Mouse (Mus musculus): ENCODE data around the gene Rnft2. TPM values are rescaled to one million over a fixed set of nuclear protein-coding genes. Genes with fewer than 3 reads are reported as not detected.
A peak's percentile ranks its signal among the peaks of the same experiment; 100 is the strongest.

Rnft2 gene
- polyA plus RNA-seq, 1 experiment from 2014 or later = 1.3 TPM

DNA sequence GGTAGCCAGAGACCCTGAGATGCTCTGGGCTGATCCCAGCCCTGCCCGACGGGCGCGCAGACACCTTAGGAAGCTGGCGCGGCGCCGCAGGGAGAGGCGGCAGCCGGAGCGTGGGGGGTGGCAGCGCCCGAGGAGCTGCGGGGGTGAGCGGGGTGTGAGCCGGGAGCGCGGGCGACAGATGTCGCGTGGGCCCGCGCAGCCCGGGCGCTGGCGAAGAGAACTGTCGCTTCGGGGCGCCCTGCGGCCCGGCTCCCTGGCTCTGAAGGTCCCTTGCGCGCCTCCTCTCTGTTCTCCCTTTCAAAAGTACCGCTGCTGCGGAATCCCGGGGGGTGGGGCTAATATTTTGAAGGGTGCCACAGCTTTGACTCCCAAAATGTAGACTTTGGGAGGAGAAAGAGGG, 73.3 kb downstream of the Rnft2 start:
- H3K4me1 ChIP-seq (ENCODE audit: control insufficient read depth, insufficient read depth, low read length) = peaks cover 23% of the 10 kb centered on the region; the same call in 1 of the 2 replicates
- peaks cover 72% of the 10 kb centered on the region for H3K27me3 ChIP-seq (ENCODE audit: control insufficient read depth, insufficient read depth, low read length)
- no peak overlapping the region for H3K27ac ChIP-seq (ENCODE audit: low read length)
- H3K4me2 ChIP-seq (ENCODE audit: low read depth, low read length) = peak overlapping the region; percentile 64
- peaks cover 6% of the 10 kb centered on the region for H3K9me3 ChIP-seq (replicated peaks; ENCODE audit: control insufficient read depth, low read length)
- H3K9ac ChIP-seq (ENCODE audit: low read length) = peak overlapping the region; percentile 43; the same call in 1 of the 2 replicates
- WGBS = under 1% methylated on average over 36 of the region's 36 CpGs
- no peaks in the 10 kb centered on the region for H3K36me3 ChIP-seq (ENCODE audit: control insufficient read depth, insufficient read depth, low read length)
- no peak for ATAC-seq (ENCODE audit: insufficient read depth, low FRiP score)
- H3K4me3 ChIP-seq (replicated peaks; ENCODE audit: low read length) = peak overlapping the region; percentile 48

- Histone ChIP-seq H3K36me3 (ENCODE audit: control insufficient read depth, insufficient read depth, low read length) (no peaks in the 10 kb centered on the region), H3K27me3 (ENCODE audit: control insufficient read depth, insufficient read depth, low read length) (peaks cover 77% of the 10 kb centered on the region), H3K27ac (ENCODE audit: low read length) (no peak overlapping the region), H3K9ac (ENCODE audit: low read length) (peak overlapping the region; percentile 43; the same call in 1 of the 2 replicates), H3K4me1 (ENCODE audit: control insufficient read depth, insufficient read depth, low read length) (peaks cover 23% of the 10 kb centered on the region; the same call in 1 of the 2 replicates), H3K4me3 (replicated peaks; ENCODE audit: low read length) (peak overlapping the region; percentile 48; the same call in 1 of the 2 replicates), H3K9me3 (replicated peaks; ENCODE audit: control insufficient read depth, low read length) (peaks cover 6% of the 10 kb centered on the region), H3K4me2 (ENCODE audit: low read depth, low read length) (peak overlapping the region; percentile 64; the same call in 1 of the 2 replicates)
- under 1% methylated on average over 25 of the region's 25 CpGs for WGBS
- ATAC-seq (ENCODE audit: insufficient read depth, low FRiP score) = no peak
These were observed 73.9 kb downstream of the Rnft2 start for GRCm38 (mm10) chr5:118170888-118171529.

GRCm38 (mm10) chr5:118169222-118170221, 75.4 kb downstream of the Rnft2 start:
- Histone ChIP-seq H3K9ac (ENCODE audit: low read length) (peak overlapping the region; percentile 60), H3K27ac (ENCODE audit: low read length) (no peak overlapping the region), H3K4me2 (ENCODE audit: low read depth, low read length) (peak overlapping the region; percentile 97), H3K27me3 (ENCODE audit: control insufficient read depth, insufficient read depth, low read length) (peaks cover 69% of the 10 kb centered on the region), H3K9me3 (replicated peaks; ENCODE audit: control insufficient read depth, low read length) (no peaks in the 10 kb centered on the region), H3K36me3 (ENCODE audit: control insufficient read depth, insufficient read depth, low read length) (no peaks in the 10 kb centered on the region), H3K4me1 (ENCODE audit: control insufficient read depth, insufficient read depth, low read length) (peaks cover 20% of the 10 kb centered on the region; the same call in 1 of the 2 replicates), H3K4me3 (replicated peaks; ENCODE audit: low read length) (peak overlapping the region; percentile 52)
- under 1% methylated on average over 112 of the region's 117 CpGs for WGBS
- ATAC-seq (ENCODE audit: insufficient read depth, low FRiP score) = no peak

- Histone ChIP-seq H3K36me3 (ENCODE audit: control insufficient read depth, insufficient read depth, low read length) (no peaks in the 10 kb centered on the region), H3K4me2 (ENCODE audit: low read depth, low read length) (no peak overlapping the region), H3K4me3 (replicated peaks; ENCODE audit: low read length) (no peak overlapping the region), H3K27me3 (ENCODE audit: control insufficient read depth, insufficient read depth, low read length) (peaks cover 52% of the 10 kb centered on the region), H3K9me3 (replicated peaks; ENCODE audit: control insufficient read depth, low read length) (no peaks in the 10 kb centered on the region), H3K9ac (ENCODE audit: low read length) (no peak overlapping the region), H3K4me1 (ENCODE audit: control insufficient read depth, insufficient read depth, low read length) (peaks cover 17% of the 10 kb centered on the region; the same call in 1 of the 2 replicates), H3K27ac (ENCODE audit: low read length) (no peak overlapping the region)
- no peak for ATAC-seq (ENCODE audit: insufficient read depth, low FRiP score)
- 69% methylated on average over 8 of the region's 8 CpGs for WGBS
These were observed 77.3 kb downstream of the Rnft2 start for GRCm38 (mm10) chr5:118167561-118167995.

- Histone ChIP-seq H3K27ac (ENCODE audit: low read length) (no peak overlapping the region), H3K9ac (ENCODE audit: low read length) (no peak overlapping the region), H3K27me3 (ENCODE audit: control insufficient read depth, insufficient read depth, low read length) (peaks cover 41% of the 10 kb centered on the region), H3K4me3 (replicated peaks; ENCODE audit: low read length) (no peak overlapping the region), H3K4me2 (ENCODE audit: low read depth, low read length) (no peak overlapping the region), H3K4me1 (ENCODE audit: control insufficient read depth, insufficient read depth, low read length) (peaks cover 5% of the 10 kb centered on the region; the same call in 1 of the 2 replicates), H3K36me3 (ENCODE audit: control insufficient read depth, insufficient read depth, low read length) (no peaks in the 10 kb centered on the region), H3K9me3 (replicated peaks; ENCODE audit: control insufficient read depth, low read length) (no peaks in the 10 kb centered on the region)
- ATAC-seq (ENCODE audit: insufficient read depth, low FRiP score) = no peak
These were observed 79.5 kb downstream of the Rnft2 start for GRCm38 (mm10) chr5:118165462-118165861.

DNA sequence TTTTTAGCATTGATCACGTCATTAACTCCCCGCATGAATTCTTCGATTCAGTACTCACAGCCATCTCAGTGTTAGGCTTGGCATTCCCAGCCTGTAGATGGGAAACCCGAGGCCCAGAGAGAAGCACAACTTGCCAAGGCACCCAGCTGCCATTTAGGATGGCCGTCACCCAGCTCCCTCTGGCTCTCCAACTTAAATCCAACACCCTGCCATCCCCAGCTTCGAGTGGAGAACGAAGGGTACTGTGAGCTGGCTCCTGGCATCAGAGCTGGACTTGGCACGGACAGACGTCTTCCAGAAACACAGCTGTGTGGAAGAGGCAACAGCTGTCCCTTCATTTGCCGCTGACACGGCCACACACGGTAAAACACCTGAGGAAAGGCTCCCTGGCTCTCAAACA, 80.3 kb downstream of the Rnft2 start, which contains the start of gene Hrk:
TSS of gene Hrk (plus strand) at position 68 of the 400 bp plus-strand sequence.
- 0 out of 2 replicates have a peak, but pooled peaks cover under 1% of the 10 kb centered on the region for H3K4me1 ChIP-seq (ENCODE audit: control insufficient read depth, insufficient read depth, low read length)
- H3K27ac ChIP-seq (ENCODE audit: low read length) = no peak within 1 kb of the TSS
- no peaks in the 10 kb centered on the region for H3K9me3 ChIP-seq (replicated peaks; ENCODE audit: control insufficient read depth, low read length)
- H3K4me3 ChIP-seq (replicated peaks; ENCODE audit: low read length) = no peak within 1 kb of the TSS
- no peak within 1 kb of the TSS for H3K9ac ChIP-seq (ENCODE audit: low read length)
- no peak for ATAC-seq (ENCODE audit: insufficient read depth, low FRiP score)
- peaks cover 37% of the 10 kb centered on the region for H3K27me3 ChIP-seq (ENCODE audit: control insufficient read depth, insufficient read depth, low read length)
- no peaks in the 10 kb centered on the region for H3K36me3 ChIP-seq (ENCODE audit: control insufficient read depth, insufficient read depth, low read length)
- 65% methylated on average over 12 of the region's 12 CpGs for WGBS
- H3K4me2 ChIP-seq (ENCODE audit: low read depth, low read length) = no peak within 1 kb of the TSS

GRCm38 (mm10) chr5:118160691-118161090, 84.2 kb downstream of the Rnft2 start:
- no peak for ATAC-seq (ENCODE audit: insufficient read depth, low FRiP score)

DNA sequence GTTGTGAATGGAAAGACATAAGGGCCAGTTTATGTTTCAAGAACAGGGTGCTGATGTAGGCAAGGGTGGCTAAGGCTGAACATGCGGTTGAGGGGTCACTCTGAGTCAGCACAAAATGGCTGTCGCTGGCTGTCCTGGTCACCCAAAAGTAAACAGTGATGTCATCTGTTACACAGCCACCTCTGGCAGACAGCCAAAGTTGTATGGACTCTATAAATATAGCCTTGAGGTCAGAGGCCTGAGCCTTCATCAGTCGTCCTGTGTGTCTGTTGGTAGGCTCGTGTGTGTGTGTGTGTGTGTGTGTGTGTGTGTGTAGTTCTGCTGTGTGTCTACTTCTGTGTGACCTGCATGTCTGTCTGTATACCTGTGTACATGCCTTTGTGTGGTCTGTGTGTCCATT, 87.9 kb downstream of the Rnft2 start:
- peak; percentile 41; the same call in 1 of the 2 replicates for ATAC-seq (ENCODE audit: insufficient read depth, low FRiP score)
- H3K4me2 ChIP-seq (ENCODE audit: low read depth, low read length) = no peak overlapping the region
- H3K4me1 ChIP-seq (ENCODE audit: control insufficient read depth, insufficient read depth, low read length) = peaks cover 13% of the 10 kb centered on the region
- no peak overlapping the region for H3K4me3 ChIP-seq (replicated peaks; ENCODE audit: low read length)
- H3K27me3 ChIP-seq (ENCODE audit: control insufficient read depth, insufficient read depth, low read length) = peaks cover 9% of the 10 kb centered on the region; the same call in 1 of the 2 replicates
- no peak overlapping the region for H3K9ac ChIP-seq (ENCODE audit: low read length)
- no peak overlapping the region for H3K27ac ChIP-seq (ENCODE audit: low read length)
- 14% methylated on average over 4 of the region's 4 CpGs for WGBS
- H3K9me3 ChIP-seq (replicated peaks; ENCODE audit: control insufficient read depth, low read length) = no peaks in the 10 kb centered on the region
- H3K36me3 ChIP-seq (ENCODE audit: control insufficient read depth, insufficient read depth, low read length) = no peaks in the 10 kb centered on the region

More at GRCm38 (mm10) chr5:118160691-118161090, 84.2 kb downstream of the Rnft2 start:
- no peak overlapping the region for H3K4me3 ChIP-seq (replicated peaks; ENCODE audit: low read length)
- 34% methylated on average over 4 of the region's 4 CpGs for WGBS
- H3K4me2 ChIP-seq (ENCODE audit: low read depth, low read length) = no peak overlapping the region
- no peak overlapping the region for H3K27ac ChIP-seq (ENCODE audit: low read length)
- peaks cover 11% of the 10 kb centered on the region for H3K27me3 ChIP-seq (ENCODE audit: control insufficient read depth, insufficient read depth, low read length)
- H3K9me3 ChIP-seq (replicated peaks; ENCODE audit: control insufficient read depth, low read length) = no peaks in the 10 kb centered on the region
- H3K36me3 ChIP-seq (ENCODE audit: control insufficient read depth, insufficient read depth, low read length) = no peaks in the 10 kb centered on the region
- no peak overlapping the region for H3K9ac ChIP-seq (ENCODE audit: low read length)
- H3K4me1 ChIP-seq (ENCODE audit: control insufficient read depth, insufficient read depth, low read length) = no peaks in the 10 kb centered on the region

Data from stomach, embryonic 16.5 days (tissue).